Mouse (Mus musculus) R1 (cell line): Measurements from ENCODE around the gene D630003M21Rik.

Experiments
- DNase-seq: peaks from one replicate; pipeline ENCODE4 v3.0.0-alpha.2; 2018; ENCODE audit warnings: low read depth, low spot score

Gene D630003M21Rik

GRCm38 (mm10) chr2:158142981-158143380 lies 86.0 kb downstream of the D630003M21Rik start:
- DNase-seq = no peak

DNA sequence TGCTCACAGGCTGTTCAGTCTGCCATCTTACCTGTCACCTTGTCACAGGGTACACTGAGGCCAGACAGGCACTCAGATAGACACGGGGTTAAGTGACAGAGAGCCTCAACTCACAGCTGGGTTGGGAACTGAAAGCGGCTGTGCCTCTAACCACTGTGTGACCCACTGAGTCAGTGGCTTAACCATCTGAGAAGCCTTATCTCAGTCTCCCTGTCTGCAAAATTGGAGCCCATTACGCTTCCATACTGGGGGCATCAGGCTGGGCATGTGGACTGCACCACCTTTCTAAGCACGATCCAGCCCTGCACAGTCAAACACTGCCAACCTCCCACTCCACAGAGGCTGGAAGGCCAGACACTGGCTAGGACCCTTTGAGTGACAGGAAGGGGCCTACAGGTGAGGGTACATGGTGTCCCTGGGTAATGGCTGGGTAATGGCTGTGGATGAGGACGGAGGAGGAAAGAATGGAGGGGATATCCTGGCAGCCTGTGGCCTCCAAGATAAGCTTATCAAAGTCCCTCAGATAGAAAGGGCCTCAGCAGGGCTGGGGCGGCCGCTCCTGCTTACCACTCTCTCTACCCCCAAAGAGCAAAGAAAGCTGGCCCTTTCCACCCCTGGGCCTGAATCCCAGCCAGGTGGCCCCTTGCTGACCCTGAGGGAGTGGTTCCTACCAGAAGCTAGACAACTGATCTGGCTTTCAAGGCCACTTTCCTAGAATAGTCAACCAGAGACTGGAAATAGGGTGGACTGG lies 87.2 kb downstream of the D630003M21Rik start:
- DNase-seq = no peak

GRCm38 (mm10) chr2:158141271-158141670 lies 87.8 kb downstream of the D630003M21Rik start:
- DNase-seq = no peak

- DNase-seq = no peak
Observed at GRCm38 (mm10) chr2:158140664-158141063, 88.4 kb downstream of the D630003M21Rik start.

GRCm38 (mm10) chr2:158139628-158140027 lies 89.4 kb downstream of the D630003M21Rik start:
- DNase-seq = no peak

- no peak for DNase-seq
Observed at GRCm38 (mm10) chr2:158138778-158139177, 90.2 kb downstream of the D630003M21Rik start.

DNA sequence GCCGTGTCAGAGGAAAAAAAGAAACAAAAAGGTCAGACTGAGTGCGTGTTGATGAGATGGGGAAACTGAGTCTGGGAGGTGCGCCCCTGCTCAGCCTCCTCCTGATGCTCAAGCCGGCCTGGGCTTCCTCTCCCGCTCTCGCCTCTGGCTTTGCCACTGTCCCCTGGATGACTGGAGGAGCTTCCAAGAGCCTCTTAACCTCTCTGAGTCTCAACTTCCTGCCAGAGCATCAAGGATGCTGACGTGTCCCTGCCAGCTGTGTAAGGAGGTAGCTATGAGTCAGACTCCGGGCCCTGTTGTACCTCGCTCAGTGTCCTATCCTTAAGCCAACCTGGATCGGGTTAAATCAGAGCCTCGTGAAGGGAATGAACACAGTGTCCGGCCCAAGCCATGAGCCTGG lies 91.3 kb downstream of the D630003M21Rik start:
- no peak for DNase-seq

DNA sequence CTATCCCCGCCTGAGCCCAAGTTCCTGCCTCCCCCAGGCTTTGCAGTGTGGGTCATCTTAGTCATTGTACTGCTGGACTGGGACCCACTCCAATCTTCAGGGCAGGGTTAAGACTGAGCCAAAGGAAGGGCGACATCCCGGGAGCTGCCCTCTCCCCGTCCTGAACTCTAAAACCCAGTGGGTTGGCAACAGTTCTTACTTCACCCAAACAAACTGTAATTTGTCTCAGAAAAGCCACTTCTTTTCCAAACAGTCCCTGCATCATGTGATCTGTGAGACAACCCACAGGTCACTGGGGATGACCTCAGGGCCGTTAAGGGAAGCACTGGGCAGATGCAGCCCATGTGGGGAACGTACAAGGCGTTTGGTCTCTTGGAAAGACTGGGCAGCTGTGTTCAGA lies 92.8 kb downstream of the D630003M21Rik start:
- no peak for DNase-seq

DNA sequence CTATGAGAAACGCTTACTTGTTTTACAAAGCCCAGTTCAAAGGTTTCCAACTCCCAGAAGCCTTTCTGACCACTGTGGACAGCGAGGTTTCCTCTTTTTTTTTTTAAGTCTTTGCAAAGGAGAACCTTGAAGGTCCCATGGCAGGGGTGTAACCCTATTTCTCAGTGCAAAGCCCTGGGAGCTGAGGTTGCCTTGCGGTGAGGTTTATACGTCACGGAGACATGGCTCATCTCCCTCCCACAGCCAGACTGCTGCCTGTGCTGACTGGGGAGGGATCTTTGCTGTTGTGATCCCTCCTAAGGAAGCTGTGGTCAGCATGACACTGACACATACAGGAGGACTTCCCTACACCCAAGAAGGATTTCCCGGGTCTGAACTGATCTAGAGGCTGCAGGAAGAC lies 96.0 kb downstream of the D630003M21Rik start:
- no peak for DNase-seq
